Mouse (Mus musculus) testis, adult 2 months (tissue): ENCODE measurements around the gene Gm20388.

Experiments
- CTCF ChIP-seq: fragments of 200-500 bp; IDR thresholded peaks from 2 replicates; pipeline ENCODE4 v1.5.1; 2012; ENCODE audit warnings: low read depth, mild to moderate bottlenecking, inconsistent platforms, low read length, moderate library complexity; ENCODE audit not compliant: control insufficient read depth, insufficient read depth, insufficient replicate concordance
- POLR2A ChIP-seq: fragments of 200-500 bp; IDR thresholded peaks from 2 replicates; pipeline ENCODE4 v1.6.1; 2012; ENCODE audit warnings: low read depth, mild to moderate bottlenecking, inconsistent platforms, low read length, moderate library complexity; ENCODE audit not compliant: control insufficient read depth

DNA sequence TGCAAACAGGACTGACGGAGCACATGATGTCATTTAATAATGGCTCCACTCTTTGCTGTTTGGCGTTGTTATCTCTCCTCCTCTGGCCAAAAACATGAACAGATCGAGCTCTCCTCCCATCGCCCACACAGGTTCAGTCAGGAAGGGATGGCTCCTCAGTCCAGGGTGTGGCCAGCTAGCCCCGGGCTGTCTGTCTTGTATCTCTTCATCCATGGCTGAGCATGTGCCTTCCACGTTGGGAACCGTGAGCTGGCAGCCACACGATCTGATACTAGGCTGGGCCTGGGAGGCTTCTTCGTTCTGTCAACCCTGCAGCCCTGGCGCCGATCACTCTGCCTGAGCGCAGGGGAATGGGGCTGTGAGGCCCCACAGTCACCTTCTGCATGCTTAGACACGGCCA lies 1248.2 kb downstream of the Gm20388 start:
- TF ChIP-seq CTCF (no peak), POLR2A (no peak)
